Mouse (Mus musculus) hindbrain, embryonic 16.5 days (tissue): ENCODE results near the gene Zfp422. TPM values are rescaled to one million over a fixed set of nuclear protein-coding genes. Genes with fewer than 3 reads are reported as not detected.

Experiments used
- ATAC-seq: fragments of 200-750 bp; cut with Nextera tagmentation; 2 replicates; pipeline ENCODE4 v1.8.0; 2017; ENCODE audit warnings: moderate TSS enrichment, moderate library complexity
- H3K27ac ChIP-seq: fragments of 300-500 bp; sonication (generic); 2 replicates; pipeline ENCODE4 v1.5.1; 2014; ENCODE audit warnings: low read depth, mild to moderate bottlenecking, control low read depth, low read length, moderate library complexity
- H3K27me3 ChIP-seq: fragments of 300-500 bp; sonication (generic); replicated peaks from 2 replicates; pipeline ENCODE4 v1.6.1; 2014; ENCODE audit warnings: low read length; ENCODE audit not compliant: control insufficient read depth, insufficient read depth
- H3K36me3 ChIP-seq: fragments of 300-500 bp; sonication (generic); 2 replicates; pipeline ENCODE4 v1.6.1; 2014; ENCODE audit warnings: mild to moderate bottlenecking, low read length, moderate library complexity, mixed read lengths; ENCODE audit not compliant: control insufficient read depth, insufficient read depth
- H3K4me1 ChIP-seq: fragments of 300-500 bp; sonication (generic); 2 replicates; pipeline ENCODE4 v1.6.1; 2014; ENCODE audit warnings: low read depth, low read length; ENCODE audit not compliant: control insufficient read depth, insufficient read depth
- H3K4me2 ChIP-seq: fragments of 300-500 bp; sonication (generic); 2 replicates; pipeline ENCODE4 v1.6.1; 2014; ENCODE audit warnings: mild to moderate bottlenecking, low read length, control low read depth, moderate library complexity
- H3K4me3 ChIP-seq: fragments of 300-500 bp; sonication (generic); 2 replicates; pipeline ENCODE4 v1.5.1; 2014; ENCODE audit warnings: mild to moderate bottlenecking, low read length, control low read depth, moderate library complexity
- H3K9ac ChIP-seq: fragments of 300-500 bp; sonication (generic); 2 replicates; pipeline ENCODE4 v1.6.1; 2014; ENCODE audit warnings: low read depth, mild to moderate bottlenecking, control low read depth, low read length, moderate library complexity
- H3K9me3 ChIP-seq: fragments of 300-500 bp; sonication (generic); 2 replicates; pipeline ENCODE4 v1.6.1; 2014; ENCODE audit warnings: mild to moderate bottlenecking, low read length, moderate library complexity; ENCODE audit not compliant: control insufficient read depth
- WGBS: fragments of 180-500 bp; shearing (Covaris S2); extraction: QIAGEN DNeasy Blood & Tissue Kit; methylation state at CpG from one replicate; pipeline ENCODE4 v1.1.7; 2014; 5-methylcytosine and 5-hydroxymethylcytosine counted together
- polyA plus RNA-seq: library from polyadenylated mRNA; unstranded; fragments of >200 nt; fragmentation: Nextera tagmentation; extraction: Ambion mirVana; gene quantifications from 2 replicates; pipeline ENCODE4 v1.2.1, GENCODE M21; 2015

Zfp422 gene
- 120 and 126 TPM in 2 replicates for polyA plus RNA-seq

DNA sequence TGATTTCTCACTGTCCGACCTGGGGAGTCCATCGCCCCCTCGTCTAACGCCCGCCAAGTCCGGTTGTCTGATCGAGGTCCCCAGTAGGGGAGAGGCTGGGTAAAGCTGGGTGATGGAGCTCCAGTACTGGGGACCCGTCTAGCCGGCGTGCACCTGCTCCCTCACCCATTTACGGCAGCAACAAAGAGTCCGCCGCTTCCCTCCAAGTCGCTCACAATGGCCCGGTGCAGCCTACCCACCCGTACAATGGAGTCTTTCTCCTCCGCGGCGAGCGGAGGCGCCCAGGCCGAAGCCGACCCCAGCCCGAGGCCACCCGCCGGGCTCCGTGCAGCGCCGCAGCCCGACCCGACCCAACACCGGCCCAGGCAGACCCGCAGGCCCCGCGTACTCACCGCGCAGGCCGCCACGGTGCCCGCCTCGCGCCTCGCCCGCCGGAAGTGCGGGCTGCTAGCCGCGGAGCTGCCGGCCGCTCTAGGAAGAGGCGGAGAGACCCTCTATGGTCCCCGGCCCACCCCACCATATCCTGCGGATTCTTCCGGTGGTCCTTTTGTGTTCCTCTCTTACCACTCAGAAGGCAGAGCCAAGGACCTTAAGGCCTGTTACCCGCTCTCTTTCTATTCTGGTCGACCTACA is at the start of gene Zfp422:
Gene Zfp422, minus strand, starts transcription at position 461 of the 633 bp plus-strand sequence.
- Histone ChIP-seq H3K4me1 (peaks cover 9% of the 10 kb centered on the region), H3K27ac (peak within 1 kb of the TSS; percentile 96), H3K27me3 (no peaks in the 10 kb centered on the region), H3K9ac (peak within 1 kb of the TSS; percentile 99), H3K36me3 (0 out of 2 replicates have a peak, but pooled peaks cover 3% of the 10 kb centered on the region), H3K4me3 (peak within 1 kb of the TSS; percentile 85), H3K4me2 (peak within 1 kb of the TSS; percentile 64), H3K9me3 (no peaks in the 10 kb centered on the region)
- WGBS: under 1% methylated on average over 41 of the region's 56 CpGs
- ATAC-seq: peak; percentile 97

- H3K9me3 ChIP-seq: no peaks in the 10 kb centered on the region
Observed at GRCm38 (mm10) chr6:116677321-116677720, 48.5 kb upstream of the Zfp422 start.

DNA sequence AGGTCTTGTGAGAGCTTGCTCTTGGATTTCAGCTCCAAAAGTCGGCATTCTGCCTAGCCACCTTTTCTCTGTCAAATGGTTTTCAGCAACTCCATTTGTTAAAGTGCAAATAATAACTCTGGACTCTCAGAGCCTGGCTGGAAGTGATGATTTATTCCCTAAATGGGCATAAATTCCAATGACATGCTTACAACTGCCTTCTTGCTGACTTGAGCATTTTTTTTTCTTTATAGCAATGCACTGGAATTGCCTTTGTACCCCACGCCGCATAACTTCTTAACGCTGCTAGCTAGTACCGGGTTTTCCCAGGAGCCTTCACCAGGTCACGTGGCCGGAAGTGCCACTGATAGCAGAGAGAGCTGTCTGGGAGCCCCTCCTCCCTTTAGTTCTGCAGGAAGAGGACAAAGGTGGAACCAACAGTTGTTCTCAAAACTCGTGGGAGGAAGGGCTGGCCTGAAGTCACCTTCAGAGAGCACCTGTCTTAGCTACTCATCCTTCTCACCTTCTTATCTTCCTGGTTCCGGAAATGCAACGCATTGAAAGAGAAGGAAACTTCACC is 47.6 kb upstream of the Zfp422 start:
- no peaks in the 10 kb centered on the region for H3K27me3 ChIP-seq
- WGBS: 80% methylated on average over 10 of the region's 10 CpGs
- H3K4me3 ChIP-seq: no peak overlapping the region
- H3K4me1 ChIP-seq: peaks cover 20% of the 10 kb centered on the region
- no peaks in the 10 kb centered on the region for H3K36me3 ChIP-seq
- no peak overlapping the region for H3K4me2 ChIP-seq
- no peak overlapping the region for H3K9ac ChIP-seq
- H3K27ac ChIP-seq: no peak overlapping the region
- H3K9me3 ChIP-seq: no peaks in the 10 kb centered on the region
- no peak for ATAC-seq

More at GRCm38 (mm10) chr6:116677321-116677720, 48.5 kb upstream of the Zfp422 start:
- Histone ChIP-seq H3K4me1 (peaks cover 16% of the 10 kb centered on the region), H3K27me3 (no peaks in the 10 kb centered on the region), H3K4me3 (no peak overlapping the region), H3K27ac (no peak overlapping the region), H3K4me2 (no peak overlapping the region), H3K36me3 (no peaks in the 10 kb centered on the region), H3K9ac (no peak overlapping the region)
- 62% methylated on average over 6 of the region's 6 CpGs for WGBS
- ATAC-seq: no peak

- Histone ChIP-seq H3K9me3 (no peaks in the 10 kb centered on the region), H3K27me3 (no peaks in the 10 kb centered on the region), H3K4me1 (peaks cover 33% of the 10 kb centered on the region), H3K9ac (peak overlapping the region; percentile 73), H3K4me3 (peak overlapping the region; percentile 67), H3K36me3 (no peaks in the 10 kb centered on the region), H3K27ac (peak overlapping the region; percentile 66), H3K4me2 (peak overlapping the region; percentile 98)
- 23% methylated on average over 16 of the region's 16 CpGs for WGBS
- 0 out of 2 replicates have a peak, but pooled peaks have one; percentile 12 for ATAC-seq
Observed at GRCm38 (mm10) chr6:116674283-116674886, 45.6 kb upstream of the Zfp422 start.

DNA sequence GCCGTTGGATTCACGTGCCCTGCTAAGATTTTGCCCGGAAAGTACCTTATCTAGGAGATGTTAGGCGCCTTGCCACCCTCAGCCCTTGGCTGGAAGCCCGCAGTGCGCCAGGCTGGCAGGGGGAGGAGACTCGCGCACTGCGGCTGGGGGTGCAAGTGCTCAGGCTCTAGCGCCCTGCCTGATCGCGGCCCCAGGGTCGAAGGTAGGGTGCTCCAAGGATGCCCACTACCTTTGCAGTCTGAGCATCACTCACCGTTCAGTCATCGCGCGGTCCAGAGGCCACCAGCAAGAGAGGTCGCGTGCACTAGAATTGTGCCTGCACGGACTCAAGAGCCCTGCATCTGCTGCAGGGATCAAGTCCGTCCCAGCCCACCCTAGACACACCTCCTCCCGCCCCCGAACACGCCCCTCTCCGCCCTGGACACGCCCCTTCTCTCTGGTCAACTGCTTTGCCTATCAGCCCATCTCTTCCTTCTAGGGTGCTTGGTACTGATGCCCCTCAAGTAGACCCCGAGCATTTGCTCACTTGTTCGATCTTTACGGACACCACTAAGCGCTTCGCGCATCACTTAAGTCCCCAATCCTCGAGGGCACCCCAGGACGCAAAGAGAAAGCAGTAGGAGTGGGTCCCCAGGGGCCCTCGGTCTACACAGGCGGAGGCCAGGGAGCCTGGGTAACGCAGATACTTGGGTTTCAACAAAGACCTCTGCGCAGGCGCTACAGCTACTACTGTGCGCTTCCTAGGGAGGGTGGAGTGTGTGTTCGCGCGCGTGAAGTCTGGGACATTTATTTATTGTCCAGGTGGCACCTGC is 44.9 kb upstream of the Zfp422 start, which contains the start of gene Rassf4:
Gene Rassf4, minus strand, starts transcription at position 482 of the 812 bp plus-strand sequence.
- Histone ChIP-seq H3K4me2 (peak within 1 kb of the TSS; percentile 98), H3K4me1 (peaks cover 33% of the 10 kb centered on the region), H3K27ac (peak within 1 kb of the TSS; percentile 66), H3K27me3 (no peaks in the 10 kb centered on the region), H3K9ac (peak within 1 kb of the TSS; percentile 73), H3K9me3 (no peaks in the 10 kb centered on the region), H3K4me3 (peak within 1 kb of the TSS; percentile 67), H3K36me3 (no peaks in the 10 kb centered on the region)
- WGBS: under 1% methylated on average over 44 of the region's 44 CpGs
- ATAC-seq: peak; percentile 92

- Histone ChIP-seq H3K36me3 (no peaks in the 10 kb centered on the region), H3K4me3 (peak overlapping the region; percentile 67; the same call in 1 of the 2 replicates), H3K9me3 (no peaks in the 10 kb centered on the region), H3K4me2 (peak overlapping the region; percentile 98), H3K4me1 (peaks cover 33% of the 10 kb centered on the region), H3K27me3 (no peaks in the 10 kb centered on the region), H3K9ac (0 out of 2 replicates have a peak overlapping the region, but pooled peaks have one; percentile 3), H3K27ac (no peak overlapping the region)
- 43% methylated on average over 5 of the region's 5 CpGs for WGBS
- no peak for ATAC-seq
Observed at GRCm38 (mm10) chr6:116672349-116672748, 43.5 kb upstream of the Zfp422 start.

DNA sequence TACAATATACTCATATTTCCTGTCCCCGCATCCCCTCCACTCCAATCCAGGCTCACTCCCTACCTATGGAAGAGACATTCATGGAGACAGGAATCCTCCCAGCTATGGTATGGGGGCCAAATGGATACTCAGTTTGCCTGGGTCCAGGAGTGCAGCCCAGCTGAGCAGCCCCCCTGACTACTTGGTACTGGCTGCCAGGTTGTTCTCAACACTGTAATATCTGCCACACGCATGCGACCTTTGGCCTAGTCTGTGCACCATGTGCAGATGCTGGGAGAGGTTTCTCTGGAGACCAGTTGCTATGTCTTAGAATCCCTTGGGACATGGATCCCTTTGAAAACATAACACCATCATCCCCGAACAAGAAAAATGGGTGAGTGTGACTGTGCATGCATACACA is 43.0 kb upstream of the Zfp422 start:
- Histone ChIP-seq H3K4me1 (peaks cover 33% of the 10 kb centered on the region), H3K27ac (no peak overlapping the region), H3K4me2 (peak overlapping the region; percentile 98), H3K9me3 (no peaks in the 10 kb centered on the region), H3K9ac (no peak overlapping the region), H3K27me3 (no peaks in the 10 kb centered on the region), H3K4me3 (no peak overlapping the region), H3K36me3 (no peaks in the 10 kb centered on the region)
- no peak for ATAC-seq
- WGBS: 51% methylated on average over 4 of the region's 4 CpGs

GRCm38 (mm10) chr6:116671031-116671430 is 42.2 kb upstream of the Zfp422 start:
- peak overlapping the region; percentile 43 for H3K9ac ChIP-seq
- H3K36me3 ChIP-seq: no peaks in the 10 kb centered on the region
- peak overlapping the region; percentile 59 for H3K27ac ChIP-seq
- 8% methylated on average over 5 of the region's 5 CpGs for WGBS
- H3K9me3 ChIP-seq: no peaks in the 10 kb centered on the region
- peak overlapping the region; percentile 3; the same call in 1 of the 2 replicates for H3K4me3 ChIP-seq
- ATAC-seq: 0 out of 2 replicates have a peak, but pooled peaks have one; percentile 2
- H3K4me2 ChIP-seq: peak overlapping the region; percentile 27
- no peaks in the 10 kb centered on the region for H3K27me3 ChIP-seq
- peaks cover 33% of the 10 kb centered on the region for H3K4me1 ChIP-seq
